Mouse (Mus musculus) hindbrain, embryonic 12.5 days (tissue): Measurements from ENCODE around the gene Arf4. TPM values are rescaled to one million over a fixed set of nuclear protein-coding genes. Genes with fewer than 3 reads are reported as not detected.

Experiments used
- ATAC-seq: fragments of 200-750 bp; cut with Nextera tagmentation; 2 replicates; pipeline ENCODE4 v1.8.0; 2017; ENCODE audit warnings: moderate TSS enrichment; ENCODE audit not compliant: low FRiP score
- H3K27ac ChIP-seq: fragments of 300-500 bp; sonication (generic); 2 replicates; pipeline ENCODE4 v1.5.1; 2016; ENCODE audit warnings: mild to moderate bottlenecking
- H3K27me3 ChIP-seq: fragments of 300-500 bp; sonication (generic); 2 replicates; pipeline ENCODE4 v1.6.1; 2016; ENCODE audit warnings: mild to moderate bottlenecking
- H3K36me3 ChIP-seq: fragments of 300-500 bp; sonication (generic); 2 replicates; pipeline ENCODE4 v1.6.1; 2016; ENCODE audit warnings: mild to moderate bottlenecking
- H3K4me1 ChIP-seq: fragments of 300-500 bp; sonication (generic); 2 replicates; pipeline ENCODE4 v1.6.1; 2016
- H3K4me2 ChIP-seq: fragments of 300-500 bp; sonication (generic); replicated peaks from 2 replicates; pipeline ENCODE4 v1.6.1; 2016; ENCODE audit warnings: mild to moderate bottlenecking
- H3K4me3 ChIP-seq: fragments of 300-500 bp; sonication (generic); 2 replicates; pipeline ENCODE4 v1.5.1; 2016; ENCODE audit warnings: mild to moderate bottlenecking
- H3K9ac ChIP-seq: fragments of 300-500 bp; sonication (generic); 2 replicates; pipeline ENCODE4 v1.6.1; 2016; ENCODE audit warnings: mild to moderate bottlenecking, moderate library complexity
- H3K9me3 ChIP-seq: fragments of 300-500 bp; sonication (generic); replicated peaks from 2 replicates; pipeline ENCODE4 v1.6.1; 2016; ENCODE audit warnings: mild to moderate bottlenecking
- WGBS: fragments of 180-500 bp; shearing (Covaris S2); methylation state at CpG from one replicate; pipeline ENCODE4 v1.1.7; 2016; 5-methylcytosine and 5-hydroxymethylcytosine counted together
- polyA plus RNA-seq: library from polyadenylated mRNA; unstranded; fragments of >200 nt; fragmentation: Nextera tagmentation; extraction: Ambion mirVana; gene quantifications from 2 replicates; pipeline ENCODE4 v1.2.1, GENCODE M21; 2016

Gene Arf4
- polyA plus RNA-seq, result 556 and 628 TPM in 2 replicates

DNA sequence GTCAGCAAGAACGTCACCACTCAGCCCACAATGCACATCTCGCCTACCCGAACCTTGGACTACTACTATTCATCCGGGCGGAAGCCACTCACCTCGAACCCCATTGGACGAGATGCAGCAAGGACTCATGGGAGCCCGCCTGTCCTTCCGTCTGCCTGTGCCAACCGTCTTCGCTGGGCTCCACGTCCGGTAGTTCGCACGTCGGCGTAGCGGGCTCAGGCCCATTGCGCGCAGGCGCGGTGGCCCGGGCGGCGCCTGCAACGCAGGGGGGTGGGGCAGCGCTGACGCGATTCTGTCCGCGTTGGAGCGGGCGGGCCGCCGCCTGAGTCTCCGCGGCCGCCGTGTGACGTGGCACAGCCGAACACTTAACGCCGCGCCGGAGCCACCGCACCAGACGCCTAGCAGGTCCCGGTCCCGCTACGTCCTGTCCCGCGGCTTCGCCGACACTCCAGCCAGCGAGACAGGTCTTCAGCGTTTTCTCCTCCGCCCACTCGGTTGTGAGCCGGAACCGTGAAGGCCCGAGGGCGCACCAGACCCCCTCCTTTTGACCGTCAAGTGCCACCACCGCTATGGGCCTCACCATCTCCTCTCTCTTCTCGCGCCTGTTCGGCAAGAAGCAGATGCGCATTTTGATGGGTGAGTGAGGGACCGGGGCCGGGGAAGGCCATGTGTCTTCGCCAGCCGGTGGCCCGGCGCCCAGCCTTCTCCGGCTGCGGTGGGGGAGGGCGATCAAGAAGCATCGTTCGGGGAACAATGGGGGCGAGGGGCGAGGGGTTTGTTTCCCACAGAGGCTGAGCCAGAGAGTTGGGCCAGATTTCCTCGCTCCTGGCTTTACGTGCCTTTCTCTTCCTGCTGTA, at the start of gene Arf4:
TSS of gene Arf4 (plus strand) at position 224 of the 857 bp plus-strand sequence.
- H3K4me2 ChIP-seq, result peak within 1 kb of the TSS; percentile 76
- no peaks in the 10 kb centered on the region for H3K9me3 ChIP-seq
- peak within 1 kb of the TSS; percentile 95 for H3K27ac ChIP-seq
- peaks cover 18% of the 10 kb centered on the region for H3K4me1 ChIP-seq
- no peaks in the 10 kb centered on the region for H3K27me3 ChIP-seq
- no peaks in the 10 kb centered on the region for H3K36me3 ChIP-seq
- ATAC-seq, result peak; percentile 99
- under 1% methylated on average over 83 of the region's 83 CpGs for WGBS
- H3K9ac ChIP-seq, result peak within 1 kb of the TSS; percentile 94
- peak within 1 kb of the TSS; percentile 87 for H3K4me3 ChIP-seq

DNA sequence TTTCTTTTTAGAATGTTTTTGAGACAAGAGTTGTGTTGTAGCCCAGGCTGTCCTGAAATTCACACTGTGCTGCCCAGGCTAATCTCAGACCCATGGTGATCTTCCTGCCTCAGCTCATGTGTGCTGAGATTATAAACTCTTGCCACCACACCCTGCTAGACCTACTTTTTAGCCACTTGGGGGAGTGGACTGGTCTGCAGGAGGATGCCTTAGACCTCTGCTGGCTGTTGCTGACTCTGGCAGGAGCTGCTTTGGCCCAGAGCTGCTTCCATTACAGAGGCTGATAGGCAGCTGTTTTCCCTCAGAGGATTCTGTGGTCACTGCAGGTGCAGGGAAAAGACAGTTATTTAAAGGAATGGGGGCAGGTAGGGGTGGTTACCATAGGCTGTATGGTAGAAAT, 46.5 kb upstream of the Arf4 start:
- H3K4me2 ChIP-seq, result no peak overlapping the region
- no peak overlapping the region for H3K4me3 ChIP-seq
- H3K4me1 ChIP-seq, result no peaks in the 10 kb centered on the region
- H3K27ac ChIP-seq, result no peak overlapping the region
- peaks cover 9% of the 10 kb centered on the region; the same call in 1 of the 2 replicates for H3K36me3 ChIP-seq
- no peaks in the 10 kb centered on the region for H3K27me3 ChIP-seq
- no peaks in the 10 kb centered on the region for H3K9me3 ChIP-seq
- H3K9ac ChIP-seq, result no peak overlapping the region
- ATAC-seq, result no peak

DNA sequence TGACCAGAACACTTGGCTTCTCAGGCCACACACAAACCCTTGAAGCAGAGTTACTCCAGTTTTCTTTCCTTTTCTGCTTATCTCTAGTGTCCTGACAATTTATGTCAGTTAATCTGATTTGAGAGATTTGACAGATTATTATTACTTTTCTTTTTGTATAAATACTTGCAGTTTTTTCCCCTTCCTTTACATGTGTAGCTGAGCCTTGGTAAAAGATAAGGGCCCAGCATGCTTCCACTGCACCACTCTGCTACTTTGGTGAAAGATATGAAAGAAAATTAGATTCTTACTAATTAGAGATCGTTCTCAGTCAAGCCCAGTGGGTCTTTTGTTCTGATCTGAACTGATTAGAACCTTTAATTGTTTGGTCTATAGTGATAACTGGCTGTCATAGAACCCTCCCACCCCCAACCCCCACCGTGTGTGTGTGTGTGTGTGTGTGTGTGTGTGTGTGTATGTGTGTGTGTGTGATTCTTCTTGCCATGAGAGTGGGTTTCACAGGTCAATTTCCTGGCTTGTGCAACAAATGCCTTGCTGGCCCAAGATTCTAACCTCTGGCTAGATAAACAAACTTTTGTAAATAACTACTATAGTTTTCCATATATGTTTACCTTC, 44.5 kb upstream of the Arf4 start:
- WGBS, result 91% methylated on average over 2 of the region's 2 CpGs
- H3K4me2 ChIP-seq, result no peak overlapping the region
- ATAC-seq, result no peak
- H3K36me3 ChIP-seq, result peaks cover 22% of the 10 kb centered on the region
- H3K9me3 ChIP-seq, result no peaks in the 10 kb centered on the region; the same call in 1 of the 2 replicates
- H3K9ac ChIP-seq, result no peak overlapping the region
- H3K4me3 ChIP-seq, result no peak overlapping the region
- H3K27ac ChIP-seq, result no peak overlapping the region
- no peaks in the 10 kb centered on the region for H3K4me1 ChIP-seq
- no peaks in the 10 kb centered on the region for H3K27me3 ChIP-seq

DNA sequence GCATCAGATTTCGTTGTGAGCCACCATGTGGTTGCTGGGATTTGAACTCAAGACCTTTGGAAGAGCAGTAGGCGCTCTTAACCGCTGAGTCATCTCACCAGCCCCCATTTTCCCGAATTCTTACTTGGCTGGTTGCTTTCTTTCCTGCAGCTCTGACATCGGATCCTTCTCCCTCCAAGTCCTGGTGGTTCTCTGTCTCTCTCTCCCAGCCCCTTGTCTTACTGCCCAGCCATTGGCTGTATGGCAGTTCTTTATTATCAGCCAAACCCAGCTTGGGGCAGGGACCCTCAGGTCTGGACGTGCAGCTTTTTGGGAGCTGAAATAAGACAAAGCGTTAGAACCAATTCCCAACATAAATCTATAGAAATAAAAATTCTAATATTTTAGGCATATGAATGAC, 42.7 kb upstream of the Arf4 start:
- ATAC-seq, result no peak
- H3K27me3 ChIP-seq, result no peaks in the 10 kb centered on the region
- WGBS, result 89% methylated on average over 7 of the region's 7 CpGs
- H3K27ac ChIP-seq, result no peak overlapping the region
- H3K4me2 ChIP-seq, result no peak overlapping the region
- no peak overlapping the region for H3K4me3 ChIP-seq
- no peaks in the 10 kb centered on the region; the same call in 1 of the 2 replicates for H3K9me3 ChIP-seq
- no peaks in the 10 kb centered on the region for H3K4me1 ChIP-seq
- no peak overlapping the region for H3K9ac ChIP-seq
- H3K36me3 ChIP-seq, result peaks cover 32% of the 10 kb centered on the region

DNA sequence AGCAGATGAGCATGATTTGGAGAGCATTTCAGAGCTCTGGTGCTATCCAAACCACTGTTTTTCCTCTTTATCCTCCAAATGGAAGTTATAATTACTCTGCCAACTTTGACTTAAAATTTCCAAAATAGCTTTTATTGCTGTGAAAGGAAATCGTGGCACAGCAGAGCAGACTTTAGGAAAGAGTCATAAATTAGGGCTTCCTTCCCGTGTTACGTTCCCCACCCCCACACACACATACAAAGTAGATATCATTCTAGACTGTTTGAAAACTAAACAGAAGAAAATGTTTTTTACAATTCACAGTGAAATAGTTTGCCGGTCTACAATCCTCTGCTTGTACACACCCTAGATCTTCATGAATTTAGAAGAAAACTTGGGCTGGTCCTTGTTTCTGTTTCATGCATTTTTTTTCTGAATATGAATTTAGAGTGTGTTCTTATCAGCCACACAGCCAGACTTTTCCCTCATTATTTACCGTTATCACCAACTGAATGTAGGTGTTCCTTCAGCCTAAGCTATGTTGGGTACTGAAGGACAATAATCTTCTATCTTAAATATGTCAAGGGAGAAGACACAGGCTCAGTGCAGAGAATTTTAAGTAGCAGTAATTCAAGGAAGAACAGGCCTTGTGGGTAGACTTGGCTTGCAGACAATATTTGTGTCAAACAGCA, 42.0 kb upstream of the Arf4 start:
- Histone ChIP-seq H3K4me2 (no peak overlapping the region), H3K9me3 (no peaks in the 10 kb centered on the region; the same call in 1 of the 2 replicates), H3K4me1 (no peaks in the 10 kb centered on the region), H3K27me3 (no peaks in the 10 kb centered on the region), H3K36me3 (peaks cover 37% of the 10 kb centered on the region), H3K9ac (no peak overlapping the region), H3K4me3 (no peak overlapping the region), H3K27ac (no peak overlapping the region)
- no peak for ATAC-seq
- WGBS, result 93% methylated on average over 5 of the region's 5 CpGs

DNA sequence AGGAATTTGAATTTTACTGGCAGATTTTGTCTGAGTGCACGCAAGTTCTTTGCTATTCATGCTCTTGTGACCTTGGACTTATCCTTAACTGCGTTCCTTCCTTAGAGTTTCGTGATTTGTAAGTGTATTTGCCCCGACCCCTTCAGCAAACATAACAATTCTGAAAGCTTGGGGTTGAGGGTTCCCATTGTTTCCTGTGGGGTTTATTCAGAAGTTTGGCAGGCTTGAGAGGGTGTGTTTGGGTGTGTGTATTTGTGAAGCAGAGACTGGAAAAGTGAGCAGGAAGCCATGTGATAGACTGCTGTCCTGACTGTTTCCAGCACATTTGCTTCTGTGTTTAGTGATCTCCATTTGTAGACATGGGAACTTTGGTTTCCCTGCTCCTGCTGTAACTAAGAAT, 32.5 kb upstream of the Arf4 start:
- Histone ChIP-seq H3K27me3 (no peaks in the 10 kb centered on the region), H3K36me3 (peaks cover 56% of the 10 kb centered on the region), H3K4me3 (no peak overlapping the region), H3K4me2 (no peak overlapping the region), H3K4me1 (no peaks in the 10 kb centered on the region), H3K27ac (no peak overlapping the region), H3K9me3 (no peaks in the 10 kb centered on the region), H3K9ac (no peak overlapping the region)
- ATAC-seq, result no peak
- 89% methylated on average over 4 of the region's 4 CpGs for WGBS

DNA sequence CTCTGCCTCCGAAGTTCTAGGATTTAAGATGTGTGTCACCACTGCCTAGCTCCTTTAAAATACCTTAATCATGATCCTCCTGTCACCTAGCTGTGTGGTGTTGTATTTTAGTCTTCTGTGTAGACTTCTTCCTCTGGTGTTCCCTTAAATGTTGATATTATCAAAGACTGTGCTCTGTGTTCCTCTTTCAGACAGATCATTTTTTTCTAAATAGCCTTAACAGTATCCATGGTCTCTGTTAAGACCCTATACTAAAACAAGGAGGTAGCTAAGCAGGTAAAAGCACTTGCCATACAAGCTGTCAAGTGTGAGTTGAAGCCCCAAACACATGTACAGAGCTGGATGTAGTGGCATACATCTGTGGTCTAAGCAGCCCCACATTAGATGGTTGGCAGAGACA, 28.2 kb upstream of the Arf4 start:
- Histone ChIP-seq H3K9ac (no peak overlapping the region), H3K27ac (no peak overlapping the region), H3K9me3 (no peaks in the 10 kb centered on the region), H3K4me3 (no peak overlapping the region), H3K36me3 (peaks cover 69% of the 10 kb centered on the region), H3K4me1 (no peaks in the 10 kb centered on the region), H3K4me2 (no peak overlapping the region), H3K27me3 (no peaks in the 10 kb centered on the region)
- WGBS, result 86% methylated on average over 1 of the region's 1 CpGs
- ATAC-seq, result no peak

DNA sequence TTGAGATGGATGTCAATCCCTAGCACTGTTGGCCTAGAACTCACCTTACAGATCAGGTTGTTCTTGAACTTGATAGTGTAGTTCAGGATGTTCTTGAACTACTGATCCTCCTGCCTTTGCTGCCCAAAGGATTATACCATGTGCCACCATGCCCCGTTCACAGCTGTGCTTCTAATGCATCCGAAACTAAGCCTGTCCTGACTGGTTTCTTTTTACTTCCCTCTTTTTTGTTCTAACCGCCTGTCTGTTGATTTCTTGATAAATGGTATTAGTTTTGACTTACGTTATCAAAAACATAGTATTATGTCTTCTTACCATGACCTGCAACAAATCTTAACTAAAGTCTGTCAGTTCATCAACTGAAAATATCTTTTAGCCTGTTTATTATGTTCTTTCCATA, 27.2 kb upstream of the Arf4 start:
- H3K36me3 ChIP-seq, result peaks cover 65% of the 10 kb centered on the region
- H3K4me1 ChIP-seq, result no peaks in the 10 kb centered on the region
- no peak for ATAC-seq
- H3K4me3 ChIP-seq, result no peak overlapping the region
- H3K27ac ChIP-seq, result no peak overlapping the region
- no peaks in the 10 kb centered on the region for H3K9me3 ChIP-seq
- 94% methylated on average over 4 of the region's 4 CpGs for WGBS
- H3K4me2 ChIP-seq, result no peak overlapping the region
- H3K9ac ChIP-seq, result no peak overlapping the region
- H3K27me3 ChIP-seq, result no peaks in the 10 kb centered on the region

DNA sequence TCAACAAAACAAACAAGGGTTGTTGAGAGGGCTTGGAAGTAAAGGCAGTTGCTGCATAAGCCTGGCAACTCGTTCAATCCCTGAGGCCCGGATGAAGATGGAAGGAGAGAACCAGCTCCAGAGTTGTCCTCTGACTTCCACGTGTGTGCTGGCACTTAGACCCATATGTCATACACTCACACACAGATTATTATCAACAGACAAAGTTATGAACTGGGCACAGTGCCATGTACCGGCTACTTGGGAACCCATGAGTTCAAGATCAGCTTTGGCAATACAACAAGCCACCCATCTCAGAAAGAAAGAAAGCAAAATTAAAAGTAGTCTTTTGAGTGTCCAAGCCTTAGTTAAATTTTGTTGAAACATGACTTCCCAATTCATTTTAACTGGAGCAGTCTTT, 12.6 kb upstream of the Arf4 start:
- Histone ChIP-seq H3K9ac (no peak overlapping the region), H3K9me3 (no peaks in the 10 kb centered on the region), H3K36me3 (peaks cover 84% of the 10 kb centered on the region), H3K27ac (no peak overlapping the region), H3K4me3 (no peak overlapping the region), H3K4me2 (no peak overlapping the region), H3K27me3 (no peaks in the 10 kb centered on the region), H3K4me1 (no peaks in the 10 kb centered on the region)
- ATAC-seq, result no peak
- WGBS, result 92% methylated on average over 4 of the region's 4 CpGs

DNA sequence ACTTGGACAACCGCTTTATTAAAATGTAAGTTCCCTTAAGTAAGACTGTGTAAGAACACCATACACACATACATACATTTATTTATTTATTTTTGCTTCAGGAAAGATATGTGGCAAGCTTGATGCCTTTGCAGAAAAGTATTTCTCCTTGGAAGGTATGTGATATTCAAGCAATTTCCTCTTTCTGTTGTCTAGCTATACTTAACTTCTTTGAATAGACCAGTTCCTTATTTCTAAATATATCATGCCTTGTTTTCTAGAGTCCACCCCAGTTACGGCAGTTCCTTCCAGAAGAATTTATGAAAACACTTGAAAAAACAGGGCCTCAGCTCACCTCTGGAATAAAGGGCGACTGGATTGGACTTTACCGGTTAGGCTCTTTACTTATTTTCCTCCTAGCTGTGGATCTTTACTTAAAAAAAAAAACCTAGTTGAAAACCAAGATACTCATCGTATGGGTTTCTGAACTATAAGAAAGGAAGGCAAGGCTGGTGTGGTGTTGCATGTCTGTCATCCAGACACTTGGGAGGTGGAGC, 11.2 kb upstream of the Arf4 start:
- H3K36me3 ChIP-seq, result peaks cover 75% of the 10 kb centered on the region
- H3K9ac ChIP-seq, result no peak overlapping the region
- no peak for ATAC-seq
- no peaks in the 10 kb centered on the region for H3K9me3 ChIP-seq
- H3K4me1 ChIP-seq, result no peaks in the 10 kb centered on the region
- 93% methylated on average over 5 of the region's 5 CpGs for WGBS
- no peak overlapping the region for H3K4me2 ChIP-seq
- H3K4me3 ChIP-seq, result no peak overlapping the region
- H3K27ac ChIP-seq, result no peak overlapping the region
- no peaks in the 10 kb centered on the region for H3K27me3 ChIP-seq

DNA sequence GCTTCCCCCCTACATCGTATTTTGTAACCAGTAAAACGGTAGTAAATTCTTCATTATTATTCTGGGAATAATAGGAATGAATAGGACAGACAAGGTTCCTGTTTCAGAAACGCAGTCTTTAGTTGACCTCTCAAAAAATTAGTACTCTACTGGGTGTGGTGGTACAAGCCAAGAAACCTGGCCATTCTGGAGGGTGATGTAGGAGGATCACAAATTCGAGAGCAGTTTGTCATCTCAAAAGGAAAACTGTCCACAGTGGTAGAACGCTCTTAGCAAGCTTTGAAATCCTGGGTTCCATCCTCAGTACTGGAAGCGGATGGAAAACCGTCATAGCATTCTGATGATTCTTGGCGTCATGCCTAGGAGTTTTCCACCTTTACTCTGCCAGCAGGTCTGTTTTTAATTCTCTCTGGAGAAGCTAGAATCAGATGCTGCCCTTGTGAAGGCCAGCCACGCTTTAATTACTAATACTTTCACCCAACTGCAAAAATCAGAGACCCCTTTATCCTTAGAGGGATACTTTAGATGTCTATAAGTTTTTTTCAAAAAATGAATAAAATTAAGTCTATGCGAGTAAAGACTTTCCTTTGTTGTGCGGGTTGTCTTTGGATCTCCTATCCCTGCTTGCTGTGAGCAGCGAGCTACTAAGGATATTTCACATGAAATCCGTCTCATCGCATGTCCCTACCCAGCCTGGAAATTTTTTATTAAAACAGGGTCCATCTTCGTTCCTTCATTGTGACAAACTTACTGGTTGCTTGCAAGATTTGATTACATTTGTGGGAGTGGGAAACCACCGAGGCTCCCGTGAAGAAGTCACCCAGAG, 636 bp upstream of the Arf4 start:
- Histone ChIP-seq H3K27me3 (no peaks in the 10 kb centered on the region), H3K36me3 (peaks cover 5% of the 10 kb centered on the region; the same call in 1 of the 2 replicates), H3K4me3 (peak overlapping the region; percentile 87), H3K4me2 (peak overlapping the region; percentile 76), H3K27ac (peak overlapping the region; percentile 95), H3K9ac (peak overlapping the region; percentile 94), H3K9me3 (no peaks in the 10 kb centered on the region), H3K4me1 (peaks cover 18% of the 10 kb centered on the region)
- WGBS, result 32% methylated on average over 17 of the region's 17 CpGs
- peak; percentile 35 for ATAC-seq
